Mouse (Mus musculus) heart, adult 2 months (tissue): ENCODE data around the gene Bckdha. TPM values are rescaled to one million over a fixed set of nuclear protein-coding genes. Genes with fewer than 3 reads are reported as not detected.

ENCODE experiments used
- DNase-seq, 2 experiments: peaks; one replicate each; pipeline ENCODE4 v3.0.0; 2021
- H3K27ac ChIP-seq: fragments of 200-600 bp; 2 replicates; pipeline ENCODE4 v1.8.1; 2022
- H3K27me3 ChIP-seq: fragments of 200-500 bp; 2 replicates; pipeline ENCODE4 v1.6.1; 2012; ENCODE audit warnings: mild to moderate bottlenecking, low read length, inconsistent platforms, mixed read lengths; ENCODE audit not compliant: control insufficient read depth, insufficient read depth
- H3K36me3 ChIP-seq: fragments of 200-500 bp; 2 replicates; pipeline ENCODE4 v1.6.1; 2012; ENCODE audit warnings: low read length, inconsistent platforms; ENCODE audit not compliant: control insufficient read depth, insufficient read depth
- H3K4me1 ChIP-seq: fragments of 200-500 bp; 2 replicates; pipeline ENCODE4 v1.6.1; 2011; ENCODE audit warnings: low read length; ENCODE audit not compliant: control insufficient read depth, insufficient read depth
- H3K4me3 ChIP-seq: fragments of 200-600 bp; 2 replicates; pipeline ENCODE4 v1.8.1; 2022
- H3K79me2 ChIP-seq: fragments of 200-500 bp; replicated peaks from 2 replicates; pipeline ENCODE4 v1.6.1; 2012; ENCODE audit warnings: mild to moderate bottlenecking, inconsistent platforms, low read length, moderate library complexity, mixed read lengths; ENCODE audit not compliant: control insufficient read depth, insufficient read depth
- H3K9ac ChIP-seq: fragments of 200-500 bp; 2 replicates; pipeline ENCODE4 v1.6.1; 2012; ENCODE audit warnings: low read depth, mild to moderate bottlenecking, control low read depth, inconsistent platforms, low read length, mixed read lengths
- CTCF ChIP-seq: fragments of 200-600 bp; IDR thresholded peaks from 2 replicates; pipeline ENCODE4 v1.8.1; 2022; ENCODE audit warnings: antibody characterized with exemption, mild to moderate bottlenecking, moderate library complexity
- EP300 ChIP-seq: fragments of 200-500 bp; IDR thresholded peaks from 2 replicates; pipeline ENCODE4 v1.6.1; 2011; ENCODE audit warnings: low read depth, low read length, control low read depth; ENCODE audit not compliant: insufficient read depth
- POLR2A ChIP-seq: fragments of 200-500 bp; IDR thresholded peaks from 2 replicates; pipeline ENCODE4 v1.6.1; 2011; ENCODE audit warnings: mild to moderate bottlenecking, low read depth, low read length, control low read depth; ENCODE audit not compliant: insufficient read depth
- WGBS: fragments of 180-500 bp; shearing (Covaris S2); methylation state at CpG from one replicate; pipeline ENCODE4 v1.1.7; 2018; 5-methylcytosine and 5-hydroxymethylcytosine counted together
- intact Hi-C: fragments of 180-260 bp; cut with DNase I; formaldehyde crosslinking; loops from one replicate; pipeline ENCODE4 v1.15.1; 2025
- polyA plus RNA-seq: library from polyadenylated mRNA; depleted of rRNA; stranded (reverse); fragments of >200 nt; gene quantifications from 2 replicates; pipeline ENCODE4 v1.2.3, GENCODE M21; 2012
- total RNA-seq, 2 experiments: library from RNA; stranded (reverse); gene quantifications; 2 replicates each; pipeline ENCODE4 v1.2.3; 2021

The Bckdha gene
- total and polyA plus RNA-seq, 3 experiments, result 225 to 545 (median 312) TPM

- Histone ChIP-seq H3K27me3 (no peaks in the 10 kb centered on the region), H3K36me3 (no peaks in the 10 kb centered on the region)
- intact Hi-C loops, result loop anchor here (5.0 kb wide), 1 partner anchor 123 kb away; no protein-coding TSS in a partner anchor
Observed at GRCm38 (mm10) chr7:25684659-25685058, 25.9 kb upstream of the Bckdha start.

DNA sequence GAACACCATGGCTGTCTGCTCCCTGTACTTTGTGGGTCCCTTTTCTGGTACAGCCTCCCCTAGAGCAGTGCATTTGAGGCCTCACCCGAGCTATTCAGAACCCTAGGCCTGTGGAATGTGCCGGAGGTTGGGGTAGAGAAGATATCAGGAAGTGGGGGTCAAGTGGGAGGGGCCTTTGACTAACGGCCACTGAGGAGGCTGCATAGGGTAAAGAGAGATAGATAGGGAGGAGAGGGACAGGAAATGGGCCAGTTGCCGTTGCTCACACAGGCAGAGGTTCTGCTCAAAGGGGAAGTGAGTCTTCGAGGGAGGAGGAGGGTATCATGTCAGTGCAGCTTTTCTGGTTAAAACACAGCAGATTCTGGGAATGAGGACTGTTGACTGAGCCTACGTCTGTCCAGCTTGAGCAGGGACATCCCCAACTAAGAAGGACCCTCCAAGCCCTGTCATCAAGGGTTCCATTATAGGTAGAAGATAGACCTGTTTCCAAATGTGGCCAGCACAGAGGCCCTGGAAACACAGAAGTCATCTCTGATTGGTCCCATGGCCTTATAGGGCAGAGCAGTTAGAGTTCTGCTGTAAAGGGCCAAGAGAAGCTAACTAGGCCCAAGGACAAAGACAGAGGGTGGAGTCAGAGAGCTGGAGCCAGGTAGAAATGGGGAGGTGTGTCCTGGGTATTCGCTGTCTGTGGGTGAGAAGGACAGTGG, 24.8 kb upstream of the Bckdha start:
- no peak overlapping the region for H3K9ac ChIP-seq
- H3K27ac ChIP-seq, result no peak overlapping the region
- peak in 1 of 2 experiments; percentile 54 for DNase-seq
- no peaks in the 10 kb centered on the region for H3K27me3 ChIP-seq
- H3K36me3 ChIP-seq, result no peaks in the 10 kb centered on the region
- H3K4me1 ChIP-seq, result peaks cover 2% of the 10 kb centered on the region; the same call in 1 of the 2 replicates
- intact Hi-C loops, result no loop called here
- TF ChIP-seq CTCF, result no peak
- no peak for TF ChIP-seq EP300
- 0 out of 2 replicates have a peak, but pooled peaks have one; percentile 24 for TF ChIP-seq POLR2A
- H3K4me3 ChIP-seq, result no peak overlapping the region
- WGBS, result 49% methylated on average over 7 of the region's 7 CpGs
- H3K79me2 ChIP-seq, result no peaks in the 10 kb centered on the region

More at GRCm38 (mm10) chr7:25684659-25685058, 25.9 kb upstream of the Bckdha start:
- WGBS, result 92% methylated on average over 6 of the region's 6 CpGs
- no peak overlapping the region for H3K9ac ChIP-seq
- H3K4me3 ChIP-seq, result no peak overlapping the region
- H3K79me2 ChIP-seq, result no peaks in the 10 kb centered on the region
- no peak overlapping the region for H3K27ac ChIP-seq
- H3K4me1 ChIP-seq, result peaks cover 2% of the 10 kb centered on the region; the same call in 1 of the 2 replicates
- no peak for DNase-seq
- TF ChIP-seq CTCF, result no peak
- TF ChIP-seq EP300, result no peak
- no peak for TF ChIP-seq POLR2A

GRCm38 (mm10) chr7:25681341-25682231, 22.8 kb upstream of the Bckdha start:
- no peak overlapping the region for H3K9ac ChIP-seq
- 50% methylated on average over 15 of the region's 15 CpGs for WGBS
- no peak overlapping the region; the same call in 1 of the 2 replicates for H3K4me3 ChIP-seq
- DNase-seq, result no peak
- intact Hi-C loops, result no loop called here
- TF ChIP-seq CTCF (no peak), POLR2A (no peak), EP300 (no peak)
- H3K79me2 ChIP-seq, result no peaks in the 10 kb centered on the region
- peak overlapping the region; percentile 96 for H3K27ac ChIP-seq
- no peaks in the 10 kb centered on the region for H3K27me3 ChIP-seq
- peaks cover 2% of the 10 kb centered on the region; the same call in 1 of the 2 replicates for H3K4me1 ChIP-seq
- no peaks in the 10 kb centered on the region for H3K36me3 ChIP-seq

DNA sequence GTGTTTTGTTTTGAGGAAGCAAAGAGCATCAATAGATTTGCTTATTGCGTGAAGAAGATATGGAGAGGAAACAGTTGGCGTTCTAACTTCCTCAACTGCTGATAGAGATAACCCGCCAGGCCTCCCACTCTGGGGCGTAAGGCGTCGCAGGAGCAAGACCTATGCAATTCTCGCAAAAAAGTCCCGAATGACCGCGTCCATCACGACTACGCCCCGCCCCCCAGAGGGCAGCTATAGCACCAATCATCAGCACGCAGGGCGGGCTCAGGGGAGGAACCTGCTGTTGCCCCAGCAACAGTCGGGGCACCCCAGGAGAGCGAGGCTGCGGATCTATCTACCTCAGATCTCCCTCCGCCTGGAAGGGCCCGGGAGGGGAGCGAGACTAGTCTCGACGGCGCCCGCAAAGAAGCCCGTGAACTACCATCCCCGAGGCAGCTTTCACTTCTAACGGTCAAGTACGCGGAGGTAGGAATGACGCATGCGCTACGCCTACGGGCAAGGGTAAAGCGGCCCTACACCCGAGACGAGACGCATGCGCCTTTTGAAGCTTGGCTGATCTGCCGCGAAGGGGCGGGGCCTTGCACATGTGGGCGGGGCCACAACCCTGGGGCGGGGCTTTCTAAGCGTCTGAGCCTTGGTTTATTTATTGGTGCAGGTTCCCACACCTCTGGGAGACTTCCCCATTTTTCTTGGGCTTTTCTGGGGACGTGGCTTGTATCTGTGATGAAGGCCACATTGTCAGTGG, 21.9 kb upstream of the Bckdha start, which contains the start of gene B9d2:
B9d2 (plus strand) TSS at position 267 of the 745 bp plus-strand sequence.
- under 1% methylated on average over 46 of the region's 46 CpGs for WGBS
- no peaks in the 10 kb centered on the region for H3K27me3 ChIP-seq
- intact Hi-C loops, result no loop called here

GRCm38 (mm10) chr7:25679971-25680370, 21.2 kb upstream of the Bckdha start:
- 8% methylated on average over 6 of the region's 6 CpGs for WGBS
- TF ChIP-seq CTCF, result peak; percentile 51
- no peak for TF ChIP-seq EP300
- H3K36me3 ChIP-seq, result no peaks in the 10 kb centered on the region
- H3K27me3 ChIP-seq, result no peaks in the 10 kb centered on the region
- peak overlapping the region; percentile 96 for H3K27ac ChIP-seq
- DNase-seq, result peak in 1 of 2 experiments; percentile 27
- H3K4me1 ChIP-seq, result peaks cover 2% of the 10 kb centered on the region; the same call in 1 of the 2 replicates
- intact Hi-C loops, result no loop called here
- H3K9ac ChIP-seq, result no peak overlapping the region
- peak overlapping the region; percentile 88 for H3K4me3 ChIP-seq
- no peaks in the 10 kb centered on the region for H3K79me2 ChIP-seq

More for the DNA sequence above, 21.9 kb upstream of the Bckdha start, which contains the start of gene B9d2:
- H3K4me1 ChIP-seq, result peaks cover 2% of the 10 kb centered on the region; the same call in 1 of the 2 replicates
- peak within 1 kb of the TSS; percentile 88 for H3K4me3 ChIP-seq
- DNase-seq, result peak; percentile 97
- no peaks in the 10 kb centered on the region for H3K79me2 ChIP-seq
- peak within 1 kb of the TSS; percentile 96 for H3K27ac ChIP-seq
- peak within 1 kb of the TSS; percentile 84 for H3K9ac ChIP-seq
- TF ChIP-seq EP300 (0 out of 2 replicates have a peak, but pooled peaks have one; percentile 49), POLR2A (peak; percentile 71), CTCF (no peak)
- H3K36me3 ChIP-seq, result no peaks in the 10 kb centered on the region
